Mouse (Mus musculus): ENCODE results near the gene Cdyl. TPM values are rescaled to one million over a fixed set of nuclear protein-coding genes. Genes with fewer than 3 reads are reported as not detected.
A peak's percentile ranks its signal among the peaks of the same experiment; 100 is the strongest.

Gene Cdyl
- polyA plus RNA-seq, 1 experiment from 2014 or later: 15.7 TPM

GRCm38 (mm10) chr13:35749680-35750079 lies 90.0 kb downstream of the Cdyl start:
- H3K36me3 ChIP-seq: peaks cover 15% of the 10 kb centered on the region
- H3K4me1 ChIP-seq: peaks cover 30% of the 10 kb centered on the region
- H3K27ac ChIP-seq: no peak overlapping the region
- no peak overlapping the region for H3K4me3 ChIP-seq
- WGBS: 73% methylated on average over 5 of the region's 5 CpGs
- no peaks in the 10 kb centered on the region for H3K27me3 ChIP-seq (ENCODE audit: insufficient read depth, poor library complexity, severe bottlenecking)
- no peak for DNase-seq (ENCODE audit: low spot score)
- no peaks in the 10 kb centered on the region for H3K9me3 ChIP-seq

GRCm38 (mm10) chr13:35752046-35752445 lies 92.4 kb downstream of the Cdyl start:
- 86% methylated on average over 7 of the region's 7 CpGs for WGBS
- no peak overlapping the region for H3K27ac ChIP-seq
- H3K27me3 ChIP-seq (ENCODE audit: insufficient read depth, poor library complexity, severe bottlenecking): no peaks in the 10 kb centered on the region
- no peaks in the 10 kb centered on the region for H3K9me3 ChIP-seq
- H3K4me3 ChIP-seq: no peak overlapping the region
- H3K4me1 ChIP-seq: peaks cover 50% of the 10 kb centered on the region
- H3K36me3 ChIP-seq: 0 out of 2 replicates have a peak, but pooled peaks cover 3% of the 10 kb centered on the region
- no peak for DNase-seq (ENCODE audit: low spot score)

- H3K27ac ChIP-seq: 0 out of 2 replicates have a peak overlapping the region, but pooled peaks have one; percentile 16
- H3K36me3 ChIP-seq: no peaks in the 10 kb centered on the region
- H3K9me3 ChIP-seq: no peaks in the 10 kb centered on the region
- 78% methylated on average over 6 of the region's 6 CpGs for WGBS
- no peak overlapping the region for H3K4me3 ChIP-seq
- peaks cover 57% of the 10 kb centered on the region for H3K4me1 ChIP-seq
- no peak for DNase-seq (ENCODE audit: low spot score)
- H3K27me3 ChIP-seq (ENCODE audit: insufficient read depth, poor library complexity, severe bottlenecking): no peaks in the 10 kb centered on the region
These were observed 95.4 kb downstream of the Cdyl start for GRCm38 (mm10) chr13:35755002-35755401.

- H3K27me3 ChIP-seq (ENCODE audit: insufficient read depth, poor library complexity, severe bottlenecking): no peaks in the 10 kb centered on the region
- DNase-seq (ENCODE audit: low spot score): no peak
- H3K4me1 ChIP-seq: peaks cover 54% of the 10 kb centered on the region
- 0 out of 2 replicates have a peak overlapping the region, but pooled peaks have one; percentile 25 for H3K27ac ChIP-seq
- H3K4me3 ChIP-seq: no peak overlapping the region
- 71% methylated on average over 8 of the region's 8 CpGs for WGBS
- H3K36me3 ChIP-seq: no peaks in the 10 kb centered on the region
- H3K9me3 ChIP-seq: no peaks in the 10 kb centered on the region
These were observed 96.1 kb downstream of the Cdyl start for GRCm38 (mm10) chr13:35755655-35756283.

GRCm38 (mm10) chr13:35756393-35757338 lies 97.0 kb downstream of the Cdyl start:
- 75% methylated on average over 21 of the region's 21 CpGs for WGBS
- DNase-seq (ENCODE audit: low spot score): no peak
- Histone ChIP-seq H3K4me1 (peaks cover 51% of the 10 kb centered on the region), H3K36me3 (no peaks in the 10 kb centered on the region), H3K9me3 (no peaks in the 10 kb centered on the region), H3K4me3 (no peak overlapping the region), H3K27ac (0 out of 2 replicates have a peak overlapping the region, but pooled peaks have one; percentile 18), H3K27me3 (ENCODE audit: insufficient read depth, poor library complexity, severe bottlenecking) (no peaks in the 10 kb centered on the region)

- H3K9me3 ChIP-seq: no peaks in the 10 kb centered on the region
- H3K36me3 ChIP-seq: no peaks in the 10 kb centered on the region
- no peak overlapping the region for H3K27ac ChIP-seq
- H3K4me1 ChIP-seq: peaks cover 37% of the 10 kb centered on the region
- no peaks in the 10 kb centered on the region for H3K27me3 ChIP-seq (ENCODE audit: insufficient read depth, poor library complexity, severe bottlenecking)
- no peak overlapping the region for H3K4me3 ChIP-seq
- DNase-seq (ENCODE audit: low spot score): no peak
- WGBS: 87% methylated on average over 2 of the region's 2 CpGs
These were observed 100.7 kb downstream of the Cdyl start for GRCm38 (mm10) chr13:35760372-35760771.

GRCm38 (mm10) chr13:35764559-35764958 lies 104.9 kb downstream of the Cdyl start:
- no peak for DNase-seq (ENCODE audit: low spot score)
- WGBS: 36% methylated on average over 3 of the region's 3 CpGs
- Histone ChIP-seq H3K4me1 (peaks cover 51% of the 10 kb centered on the region), H3K9me3 (no peaks in the 10 kb centered on the region), H3K4me3 (no peak overlapping the region), H3K27ac (peak overlapping the region; percentile 84; the same call in 1 of the 2 replicates), H3K27me3 (ENCODE audit: insufficient read depth, poor library complexity, severe bottlenecking) (no peaks in the 10 kb centered on the region), H3K36me3 (no peaks in the 10 kb centered on the region)

- Histone ChIP-seq H3K27ac (peak overlapping the region; percentile 84), H3K9me3 (no peaks in the 10 kb centered on the region), H3K4me3 (peak overlapping the region; percentile 19; the same call in 1 of the 2 replicates), H3K36me3 (no peaks in the 10 kb centered on the region), H3K27me3 (ENCODE audit: insufficient read depth, poor library complexity, severe bottlenecking) (no peaks in the 10 kb centered on the region), H3K4me1 (peaks cover 62% of the 10 kb centered on the region)
- 12% methylated on average over 2 of the region's 2 CpGs for WGBS
- DNase-seq (ENCODE audit: low spot score): peak; percentile 94
These were observed 106.2 kb downstream of the Cdyl start for GRCm38 (mm10) chr13:35765817-35766216.

- no peak for DNase-seq (ENCODE audit: low spot score)
- no peak overlapping the region for H3K4me3 ChIP-seq
- WGBS: 45% methylated on average over 2 of the region's 2 CpGs
- no peaks in the 10 kb centered on the region for H3K36me3 ChIP-seq
- H3K9me3 ChIP-seq: no peaks in the 10 kb centered on the region
- H3K27ac ChIP-seq: peak overlapping the region; percentile 53; the same call in 1 of the 2 replicates
- peaks cover 76% of the 10 kb centered on the region for H3K4me1 ChIP-seq
- no peaks in the 10 kb centered on the region for H3K27me3 ChIP-seq (ENCODE audit: insufficient read depth, poor library complexity, severe bottlenecking)
These were observed 110.0 kb downstream of the Cdyl start for GRCm38 (mm10) chr13:35769673-35770072.

- no peaks in the 10 kb centered on the region for H3K36me3 ChIP-seq
- no peak overlapping the region for H3K4me3 ChIP-seq
- 75% methylated on average over 9 of the region's 9 CpGs for WGBS
- DNase-seq (ENCODE audit: low spot score): no peak
- H3K4me1 ChIP-seq: peaks cover 70% of the 10 kb centered on the region
- H3K27me3 ChIP-seq (ENCODE audit: insufficient read depth, poor library complexity, severe bottlenecking): no peaks in the 10 kb centered on the region
- no peaks in the 10 kb centered on the region for H3K9me3 ChIP-seq
- no peak overlapping the region for H3K27ac ChIP-seq
These were observed 110.8 kb downstream of the Cdyl start for GRCm38 (mm10) chr13:35770421-35770820.

GRCm38 (mm10) chr13:35771968-35772382 lies 112.3 kb downstream of the Cdyl start:
- H3K36me3 ChIP-seq: no peaks in the 10 kb centered on the region
- no peak for DNase-seq (ENCODE audit: low spot score)
- H3K4me3 ChIP-seq: no peak overlapping the region
- peaks cover 54% of the 10 kb centered on the region for H3K4me1 ChIP-seq
- no peaks in the 10 kb centered on the region for H3K27me3 ChIP-seq (ENCODE audit: insufficient read depth, poor library complexity, severe bottlenecking)
- peak overlapping the region; percentile 64; the same call in 1 of the 2 replicates for H3K27ac ChIP-seq
- WGBS: 63% methylated on average over 9 of the region's 9 CpGs
- no peaks in the 10 kb centered on the region for H3K9me3 ChIP-seq

- H3K27me3 ChIP-seq (ENCODE audit: insufficient read depth, poor library complexity, severe bottlenecking): no peaks in the 10 kb centered on the region
- no peak overlapping the region for H3K4me3 ChIP-seq
- 50% methylated on average over 7 of the region's 7 CpGs for WGBS
- peaks cover 50% of the 10 kb centered on the region for H3K4me1 ChIP-seq
- H3K36me3 ChIP-seq: no peaks in the 10 kb centered on the region
- no peak for DNase-seq (ENCODE audit: low spot score)
- H3K9me3 ChIP-seq: no peaks in the 10 kb centered on the region
- H3K27ac ChIP-seq: no peak overlapping the region; the same call in 1 of the 2 replicates
These were observed 114.1 kb downstream of the Cdyl start for GRCm38 (mm10) chr13:35773763-35774162.

GRCm38 (mm10) chr13:35776123-35776522 lies 116.5 kb downstream of the Cdyl start:
- Histone ChIP-seq H3K27me3 (ENCODE audit: insufficient read depth, poor library complexity, severe bottlenecking) (no peaks in the 10 kb centered on the region), H3K9me3 (no peaks in the 10 kb centered on the region), H3K4me3 (no peak overlapping the region), H3K4me1 (peaks cover 39% of the 10 kb centered on the region), H3K27ac (no peak overlapping the region), H3K36me3 (no peaks in the 10 kb centered on the region)
- WGBS: 95% methylated on average over 7 of the region's 7 CpGs
- no peak for DNase-seq (ENCODE audit: low spot score)
